Comparison of ENCODE assay signal across 12 mouse cellular contexts in the genomic region with DNA sequence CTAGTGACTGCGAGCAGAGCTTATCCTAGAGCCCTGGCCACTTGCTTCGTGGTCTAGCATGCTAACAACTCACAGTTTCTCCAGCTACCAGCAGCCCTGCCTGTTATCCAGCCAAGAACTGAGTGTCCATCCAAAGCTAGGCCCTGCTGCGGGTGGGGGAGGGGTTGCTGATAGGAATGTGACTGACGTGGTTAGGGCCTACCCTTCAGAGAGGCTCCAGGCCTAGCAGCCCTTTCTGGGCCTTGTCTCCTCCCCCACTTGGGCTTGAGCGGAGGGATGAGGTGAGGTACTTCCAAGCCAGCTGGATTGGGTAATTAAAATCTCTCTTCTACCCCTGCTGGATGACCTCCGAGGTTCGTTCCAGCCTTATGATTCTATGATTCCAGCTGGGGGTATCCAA.
DNase-seq lines count a peak whose midpoint lies in the region; ATAC-seq lines count a peak whose summit lies in the region.
"Had no signal": no experiment of that assay in that cellular context is flagged by ENCODE, and none has a peak within 500 bp of the region (broad histone marks: within the 10 kb centered on the region; RNA-seq: fewer than 3 reads in every experiment).

No protein-coding gene starts in this region.

- no peak overlapping the region for H3K4me2 ChIP-seq in heart, embryonic 16.5 days (ENCODE audit: low read depth, low read length)
- H3K4me2 ChIP-seq: embryonic facial prominence, embryonic 15.5 days; hindbrain, embryonic 15.5 days had no signal

- H3K9me3 ChIP-seq in heart, embryonic 16.5 days (replicated peaks; ENCODE audit: control insufficient read depth, low read length) = no peaks in the 10 kb centered on the region
- H3K9me3 ChIP-seq: embryonic facial prominence, embryonic 15.5 days; hindbrain, embryonic 15.5 days had no signal

- no peak overlapping the region for H3K4me3 ChIP-seq in heart, embryonic 16.5 days (ENCODE audit: low read length)
- H3K4me3 ChIP-seq: embryonic facial prominence, embryonic 15.5 days; hindbrain, embryonic 15.5 days had no signal

- 47% methylated on average over 7 of the region's 7 CpGs for WGBS in heart, embryonic 16.5 days

- peaks cover 5% of the 10 kb centered on the region for H3K27me3 ChIP-seq in heart, embryonic 16.5 days (ENCODE audit: control insufficient read depth, insufficient read depth, low read length)

- peak; percentile 23 for DNase-seq in gastrocnemius, adult 18-20 months (ENCODE audit: low spot score)
- no peak for DNase-seq in gastrocnemius, postnatal 14 days
- peak; percentile 60 for DNase-seq in kidney, postnatal 10 days
- no peak for DNase-seq in kidney, adult 9 months
- peak; percentile 61 for DNase-seq in lung, postnatal 36 days
- no peak for DNase-seq in cerebellum, postnatal 4 days (ENCODE audit: low spot score in 2 of 2)
- no peak for DNase-seq in ovary, postnatal 14 days (ENCODE audit: low spot score)
- DNase-seq: cerebellum, postnatal 25 days; right cerebral cortex, adult 18-20 months had no signal

- H3K4me1 ChIP-seq in heart, embryonic 16.5 days (ENCODE audit: control insufficient read depth, insufficient read depth, low read length) = peaks cover 16% of the 10 kb centered on the region

- no peak overlapping the region; the same call in 1 of the 2 replicates for H3K27ac ChIP-seq in heart, embryonic 16.5 days (ENCODE audit: low read length)
- H3K27ac ChIP-seq: embryonic facial prominence, embryonic 15.5 days; hindbrain, embryonic 15.5 days had no signal

- ATAC-seq in heart, embryonic 16.5 days (replicated peaks; ENCODE audit: extremely low read depth, insufficient read depth, low FRiP score) = peak; percentile 51; the same call in 1 of the 2 replicates

- H3K9ac ChIP-seq in heart, embryonic 16.5 days (ENCODE audit: low read length) = no peak overlapping the region
- H3K9ac ChIP-seq: embryonic facial prominence, embryonic 15.5 days; hindbrain, embryonic 15.5 days had no signal

- no peaks in the 10 kb centered on the region for H3K36me3 ChIP-seq in heart, embryonic 16.5 days (ENCODE audit: control insufficient read depth, insufficient read depth)
- H3K36me3 ChIP-seq: embryonic facial prominence, embryonic 15.5 days; hindbrain, embryonic 15.5 days had no signal

- intact Hi-C loops in gastrocnemius, postnatal 14 days (cut with DNase I; ENCODE audit: low total_unique reads) = no loop called here

Comparison
In these comparisons a context has a peak if more than half of its experiments do, and no peak if none do; other contexts are left out.
1. DNase-seq: peak in gastrocnemius, adult 18-20 months (single experiment), kidney, postnatal 10 days (single experiment) and lung, postnatal 36 days (single experiment); none in gastrocnemius, postnatal 14 days (single experiment), kidney, adult 9 months (single experiment), cerebellum, postnatal 4 days (0 of 2) and ovary, postnatal 14 days (single experiment).